Mouse (Mus musculus) small intestine, adult 2 months (tissue): ENCODE measurements around the gene Lrba. TPM values are rescaled to one million over a fixed set of nuclear protein-coding genes. Genes with fewer than 3 reads are reported as not detected.

Source experiments
- H3K27ac ChIP-seq: fragments of 200-500 bp; 2 replicates; pipeline ENCODE4 v1.5.1; 2012; ENCODE audit warnings: low read depth, low read length, control low read depth, inconsistent platforms; ENCODE audit not compliant: insufficient read depth
- H3K27me3 ChIP-seq: fragments of 200-500 bp; 2 replicates; pipeline ENCODE4 v1.6.1; 2012; ENCODE audit warnings: mild to moderate bottlenecking, moderate library complexity, low read length, inconsistent platforms; ENCODE audit not compliant: control insufficient read depth, insufficient read depth
- H3K36me3 ChIP-seq: fragments of 200-500 bp; 2 replicates; pipeline ENCODE4 v1.6.1; 2012; ENCODE audit warnings: mild to moderate bottlenecking, low read length, control low read depth, inconsistent platforms; ENCODE audit not compliant: control insufficient read depth, insufficient read depth
- H3K4me1 ChIP-seq: fragments of 200-500 bp; 2 replicates; pipeline ENCODE4 v1.6.1; 2012; ENCODE audit warnings: low read length, inconsistent platforms, mixed read lengths; ENCODE audit not compliant: control insufficient read depth, insufficient read depth, insufficient read length
- H3K4me3 ChIP-seq: fragments of 200-500 bp; 2 replicates; pipeline ENCODE4 v1.5.1; 2012; ENCODE audit warnings: low read depth, mild to moderate bottlenecking, control low read depth, inconsistent platforms, low read length, moderate library complexity
- CTCF ChIP-seq: fragments of 200-500 bp; IDR thresholded peaks from 2 replicates; pipeline ENCODE4 v1.5.1; 2012; ENCODE audit warnings: low read depth, mild to moderate bottlenecking, control low read depth, inconsistent platforms, low read length, moderate library complexity, mixed read lengths; ENCODE audit not compliant: insufficient replicate concordance, insufficient read length; ENCODE audit errors: extremely low read depth
- POLR2A ChIP-seq: fragments of 200-500 bp; IDR thresholded peaks from 2 replicates; pipeline ENCODE4 v1.6.1; 2012; ENCODE audit warnings: low read depth, mild to moderate bottlenecking, control low read depth, inconsistent platforms, low read length, moderate library complexity
- WGBS: fragments of 180-500 bp; shearing (Covaris S2); methylation state at CpG from one replicate; pipeline ENCODE4 v1.1.7; 2018; 5-methylcytosine and 5-hydroxymethylcytosine counted together
- polyA plus RNA-seq: library from polyadenylated mRNA; depleted of rRNA; stranded (reverse); fragments of >200 nt; gene quantifications from 2 replicates; pipeline ENCODE4 v1.2.3, GENCODE M21; 2012

The Lrba gene
- polyA plus RNA-seq, 1 experiment: 41.1 TPM

DNA sequence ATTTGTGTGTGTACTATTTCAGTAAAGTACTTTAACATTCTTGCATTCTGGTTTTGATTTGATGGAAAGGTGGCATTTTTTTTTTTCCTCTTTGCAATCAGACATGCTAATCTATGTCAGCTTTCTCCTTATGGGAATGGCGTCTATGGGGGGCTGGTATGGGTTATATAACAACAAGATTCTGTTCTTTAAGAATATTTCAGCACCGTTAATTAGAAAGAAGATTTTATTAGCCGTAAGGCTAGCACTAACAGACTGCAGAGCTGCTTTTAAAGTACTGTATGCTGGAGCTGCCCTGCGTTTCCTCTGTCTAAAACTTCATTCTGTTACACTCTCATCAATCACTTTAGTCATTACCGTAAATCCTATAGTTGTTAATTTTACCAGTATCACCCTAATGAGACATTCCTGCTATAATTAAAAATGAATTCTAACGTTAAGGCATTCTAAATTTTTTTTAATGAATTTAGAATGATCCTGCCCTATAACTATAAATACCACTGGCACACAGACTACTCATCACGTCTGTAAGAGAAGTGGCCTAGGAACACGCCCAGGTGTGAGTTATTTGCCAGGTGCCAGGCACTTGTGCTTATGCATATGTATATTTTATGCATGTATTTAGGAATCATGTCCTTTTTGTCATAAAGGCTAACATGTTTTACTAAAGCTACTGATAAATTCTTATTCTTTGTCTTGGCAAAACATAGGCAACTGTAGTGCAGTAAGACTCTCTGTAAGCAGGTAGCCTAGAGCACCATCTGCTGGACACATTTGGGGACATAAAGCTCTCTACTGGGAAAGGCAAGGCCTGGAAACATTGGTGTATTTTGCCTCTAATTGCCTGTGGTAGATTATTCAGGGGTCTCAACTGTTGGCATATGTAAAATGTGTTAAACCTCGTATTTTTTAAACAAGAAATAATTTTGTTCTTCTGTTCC, 536.9 kb downstream of the Lrba start:
- WGBS: 69% methylated on average over 9 of the region's 9 CpGs
- Histone ChIP-seq H3K27me3 (no peaks in the 10 kb centered on the region), H3K36me3 (peaks cover 7% of the 10 kb centered on the region), H3K4me1 (no peaks in the 10 kb centered on the region), H3K4me3 (no peak overlapping the region), H3K27ac (no peak overlapping the region)
- TF ChIP-seq POLR2A: no peak
- TF ChIP-seq CTCF: no peak

DNA sequence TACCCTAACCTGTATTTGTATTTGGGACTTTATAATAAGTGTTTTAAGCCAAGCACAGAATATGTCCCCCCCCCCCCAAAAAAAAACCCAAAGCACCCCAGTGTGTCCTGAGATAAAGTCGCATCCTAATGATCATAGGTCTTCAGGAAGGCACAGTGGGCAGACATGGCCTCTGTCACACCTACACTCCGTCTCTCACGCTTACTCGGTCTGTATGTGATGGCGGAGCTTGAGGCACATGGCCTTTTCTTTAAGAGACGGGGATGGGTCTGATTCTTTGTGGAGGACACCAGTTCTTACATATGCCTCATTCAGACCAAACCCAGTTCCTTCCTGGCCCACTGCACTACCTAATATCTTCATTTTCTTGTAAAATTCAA, 537.5 kb downstream of the Lrba start:
- Histone ChIP-seq H3K27ac (no peak overlapping the region), H3K36me3 (peaks cover 7% of the 10 kb centered on the region), H3K4me3 (no peak overlapping the region), H3K27me3 (no peaks in the 10 kb centered on the region), H3K4me1 (no peaks in the 10 kb centered on the region)
- TF ChIP-seq POLR2A: no peak
- TF ChIP-seq CTCF: no peak
- WGBS: 93% methylated on average over 6 of the region's 6 CpGs

DNA sequence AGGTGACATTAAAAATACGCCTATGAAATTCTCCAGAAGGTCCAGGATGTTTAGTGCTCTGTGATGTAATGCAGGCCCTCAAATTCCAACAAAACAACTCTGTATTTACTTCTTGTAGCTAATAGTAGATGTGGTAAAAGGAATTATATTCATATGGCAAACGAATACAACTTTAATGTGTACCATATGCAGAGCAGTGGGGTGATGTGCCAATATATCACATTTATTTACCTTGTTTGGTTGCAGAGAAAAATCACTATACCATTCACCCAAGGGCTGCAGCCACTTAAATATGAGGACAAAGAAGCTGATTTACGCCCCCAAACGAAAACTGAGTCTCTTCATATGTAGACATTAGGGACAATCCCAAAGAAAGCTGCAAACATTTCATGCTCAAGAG, 538.0 kb downstream of the Lrba start:
- H3K27ac ChIP-seq: no peak overlapping the region
- H3K27me3 ChIP-seq: no peaks in the 10 kb centered on the region
- WGBS: 91% methylated on average over 4 of the region's 4 CpGs
- H3K36me3 ChIP-seq: peaks cover 5% of the 10 kb centered on the region
- no peak overlapping the region for H3K4me3 ChIP-seq
- TF ChIP-seq POLR2A: no peak
- TF ChIP-seq CTCF: no peak
- H3K4me1 ChIP-seq: no peaks in the 10 kb centered on the region

DNA sequence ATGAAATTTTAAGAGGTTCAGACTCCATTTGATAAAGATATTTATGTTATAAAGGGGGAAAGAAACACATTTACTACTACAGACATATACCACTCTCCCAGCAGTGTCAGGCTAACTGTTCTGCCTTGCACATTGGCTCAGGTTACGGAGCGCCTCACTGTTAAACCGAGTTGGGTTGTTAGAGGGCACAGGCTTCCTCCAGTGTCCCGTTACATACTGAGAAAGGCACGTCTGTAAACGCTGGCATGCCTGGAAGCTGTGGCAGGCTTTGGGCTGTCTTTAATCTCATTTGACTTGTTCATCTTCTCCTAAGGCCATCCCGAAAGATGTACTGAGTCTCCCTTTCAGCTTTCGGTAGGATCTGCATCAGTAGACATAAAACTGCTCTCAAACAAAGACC, 544.1 kb downstream of the Lrba start:
- Histone ChIP-seq H3K27me3 (no peaks in the 10 kb centered on the region), H3K4me1 (no peaks in the 10 kb centered on the region; the same call in 1 of the 2 replicates), H3K27ac (no peak overlapping the region), H3K4me3 (no peak overlapping the region), H3K36me3 (peaks cover 3% of the 10 kb centered on the region)
- TF ChIP-seq CTCF: no peak
- no peak for TF ChIP-seq POLR2A
- WGBS: 78% methylated on average over 8 of the region's 8 CpGs

DNA sequence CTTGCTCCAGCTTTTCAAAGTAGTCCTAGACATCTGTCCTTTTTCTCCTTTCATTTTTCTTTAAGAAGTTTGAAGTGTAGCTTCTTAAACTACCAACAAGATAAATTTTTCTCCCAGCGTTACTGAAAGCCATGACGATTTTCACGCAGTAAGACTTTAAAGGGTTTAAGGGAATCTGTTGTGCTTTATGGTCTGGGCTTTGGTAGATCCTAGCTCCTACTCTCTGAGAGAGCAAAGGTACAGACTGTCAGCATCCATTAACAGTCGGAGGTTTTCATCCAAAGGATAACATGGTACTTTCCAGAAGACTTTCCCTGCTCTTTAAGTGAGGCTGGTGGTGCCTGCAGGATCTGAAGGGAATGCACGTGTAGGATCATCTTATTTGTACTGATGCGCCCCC, 544.5 kb downstream of the Lrba start:
- Histone ChIP-seq H3K27me3 (no peaks in the 10 kb centered on the region), H3K4me3 (no peak overlapping the region), H3K4me1 (no peaks in the 10 kb centered on the region; the same call in 1 of the 2 replicates), H3K27ac (no peak overlapping the region), H3K36me3 (peaks cover 2% of the 10 kb centered on the region; the same call in 1 of the 2 replicates)
- WGBS: 84% methylated on average over 6 of the region's 6 CpGs
- TF ChIP-seq CTCF (no peak), POLR2A (no peak)

DNA sequence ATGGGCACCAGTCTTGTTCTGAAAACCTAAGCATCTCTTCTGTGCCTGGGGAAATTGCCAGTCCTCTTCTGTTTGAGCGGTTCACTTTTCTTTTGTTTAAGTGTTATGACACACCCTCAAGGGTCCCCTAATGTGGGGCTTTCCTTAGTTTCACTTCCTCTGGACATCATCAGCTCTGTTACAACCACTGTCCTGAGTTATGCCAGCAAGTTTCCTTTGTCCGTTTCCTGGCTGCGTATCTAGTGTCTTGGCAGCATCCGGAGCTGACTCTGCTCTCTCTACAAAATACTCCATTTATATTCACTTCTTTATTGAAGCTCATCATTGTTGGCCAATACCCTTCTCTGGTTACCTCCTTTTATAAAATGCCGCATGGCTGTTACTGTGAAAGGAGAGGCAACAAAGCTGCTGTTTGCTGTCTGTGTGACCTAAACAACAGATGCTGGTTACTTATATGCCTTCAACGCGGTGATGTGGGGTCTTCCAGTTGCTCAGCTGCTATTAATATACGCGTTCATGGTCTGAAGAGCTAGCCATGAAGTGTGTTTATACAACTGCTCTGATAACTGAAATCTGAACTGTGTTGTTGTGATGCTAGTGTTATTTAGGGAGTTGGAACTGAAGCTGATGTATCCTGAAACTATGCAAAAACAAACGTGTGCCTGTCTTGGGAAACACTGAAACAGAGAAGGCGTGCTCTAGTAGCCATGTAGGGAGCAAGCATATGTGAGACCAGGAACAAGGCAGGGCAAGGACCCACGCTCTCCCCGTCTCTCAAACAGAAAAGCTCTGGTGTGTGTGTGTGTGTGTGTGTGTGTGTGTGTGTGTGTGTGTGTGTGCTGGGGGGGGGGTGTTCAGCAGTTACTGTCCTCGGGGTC, 550.3 kb downstream of the Lrba start:
- Histone ChIP-seq H3K27me3 (no peaks in the 10 kb centered on the region), H3K4me1 (no peaks in the 10 kb centered on the region), H3K36me3 (peaks cover 19% of the 10 kb centered on the region), H3K27ac (peak overlapping the region; percentile 33), H3K4me3 (no peak overlapping the region)
- TF ChIP-seq POLR2A: no peak
- no peak for TF ChIP-seq CTCF
- WGBS: 72% methylated on average over 14 of the region's 14 CpGs

DNA sequence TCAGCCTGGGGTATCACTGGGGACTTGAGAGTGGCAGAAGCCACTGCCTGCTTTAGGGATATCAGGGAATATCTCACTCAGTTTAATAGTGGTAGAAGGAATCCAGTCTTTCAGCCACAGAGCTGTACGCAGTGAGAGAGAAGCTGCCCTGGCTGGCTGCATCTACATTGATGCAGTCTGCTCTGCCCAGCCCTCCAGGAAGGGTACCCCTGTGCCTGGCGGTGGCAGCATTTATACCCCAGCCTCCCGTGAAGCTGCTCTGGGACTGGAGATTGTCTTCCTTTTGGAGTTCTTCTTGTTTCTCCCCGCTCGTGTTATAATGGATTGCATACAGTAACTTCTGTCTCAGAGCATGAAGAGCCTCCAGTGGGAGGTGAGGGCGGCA, 551.0 kb downstream of the Lrba start:
- TF ChIP-seq CTCF (no peak), POLR2A (no peak)
- 83% methylated on average over 6 of the region's 6 CpGs for WGBS
- no peak overlapping the region for H3K4me3 ChIP-seq
- H3K27me3 ChIP-seq: no peaks in the 10 kb centered on the region
- H3K27ac ChIP-seq: peak overlapping the region; percentile 33
- H3K36me3 ChIP-seq: peaks cover 25% of the 10 kb centered on the region
- H3K4me1 ChIP-seq: no peaks in the 10 kb centered on the region
